Mouse (Mus musculus) C2C12 (cell line): ENCODE data around the gene Rbmx2.

Experiments
- CEBPB ChIP-seq: IDR thresholded peaks from one replicate; pipeline ENCODE4 v1.6.1; 2011; ENCODE audit warnings: low read depth, mild to moderate bottlenecking, control low read depth, moderate library complexity
- CTCF ChIP-seq: IDR thresholded peaks from one replicate; pipeline ENCODE4 v1.5.1; 2011; ENCODE audit not compliant: control insufficient read depth, insufficient read depth, insufficient read length
- FOSL1 ChIP-seq: IDR thresholded peaks from one replicate; pipeline ENCODE4 v1.8.0; 2011; ENCODE audit warnings: mild to moderate bottlenecking, low read length; ENCODE audit not compliant: poor library complexity, insufficient read depth, severe bottlenecking
- MAX ChIP-seq: IDR thresholded peaks from one replicate; pipeline ENCODE4 v1.6.1; 2011; ENCODE audit warnings: mild to moderate bottlenecking, control low read depth
- MYOD1 ChIP-seq: IDR thresholded peaks from one replicate; pipeline ENCODE4 v1.6.1; 2011; ENCODE audit warnings: low read depth; ENCODE audit not compliant: control insufficient read depth, insufficient read length
- MYOG ChIP-seq: IDR thresholded peaks from one replicate; pipeline ENCODE4 v1.6.1; 2011; ENCODE audit not compliant: control insufficient read depth, insufficient read length; ENCODE audit errors: extremely low read depth
- USF1 ChIP-seq: IDR thresholded peaks from one replicate; pipeline ENCODE4 v1.6.1; 2011; ENCODE audit warnings: low read depth, mild to moderate bottlenecking, control low read depth, moderate library complexity

- no peak for TF ChIP-seq CTCF
- TF ChIP-seq FOSL1: no peak
- no peak for TF ChIP-seq USF1
- TF ChIP-seq MAX: no peak
- TF ChIP-seq CEBPB: peak; percentile 55
- no peak for TF ChIP-seq MYOD1
- TF ChIP-seq MYOG: no peak
Observed at GRCm38 (mm10) chrX:48683451-48683850, 11.4 kb upstream of the Rbmx2 start.
